Mouse (Mus musculus): ENCODE results near the gene Ppm1e.

DNA sequence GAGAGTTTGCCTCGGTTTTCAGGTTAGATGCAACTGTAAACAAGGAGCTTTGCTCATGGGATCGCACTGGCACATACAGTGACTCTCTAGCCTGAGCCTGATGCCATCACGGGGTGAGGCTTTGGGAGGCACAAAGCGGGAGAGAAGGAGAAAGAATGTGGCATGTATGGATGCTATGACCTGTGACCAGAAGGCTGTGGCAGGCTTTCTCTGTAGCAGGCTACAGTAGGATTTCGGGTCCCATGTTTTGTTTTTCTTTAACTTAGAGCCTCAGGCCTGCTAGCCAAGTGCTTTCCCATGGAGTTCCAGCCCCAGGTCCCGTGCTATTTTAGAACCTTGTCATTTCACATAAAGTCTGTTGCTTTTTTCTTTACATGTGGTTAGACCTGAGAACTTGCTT is 108.7 kb downstream of the Ppm1e start:
- no peak for TF ChIP-seq GATA1 (IDR thresholded peaks at IDR 0.05; ENCODE audit: borderline replicate concordance, low read length)
- TF ChIP-seq FLI1 (IDR thresholded peaks at IDR 0.05; ENCODE audit: low read length) = no peak

Data from megakaryocyte, embryonic 14.5 days (primary cell).